Mouse (Mus musculus): ENCODE data around the gene Rpl24. TPM values are rescaled to one million over a fixed set of nuclear protein-coding genes. Genes with fewer than 3 reads are reported as not detected.

Gene Rpl24
- polyA plus RNA-seq, 1 experiment from 2014 or later, result 436 TPM

Other genes starting within 250 kb of the Rpl24 start
- gene Nfkbiz, start 127.4 kb upstream of the Rpl24 start, polyA plus RNA-seq (2015; fragmentation: Nextera tagmentation; extraction: Ambion mirVana), result 1.1 and 1.3 TPM in 2 replicates
- gene Nxpe3, start 71.0 kb upstream of the Rpl24 start, polyA plus RNA-seq (2015; fragmentation: Nextera tagmentation; extraction: Ambion mirVana), result 1.8 and 2.0 TPM in 2 replicates
- 12.1 and 12.2 TPM in 2 replicates for gene Cep97, start 31.4 kb upstream of the Rpl24 start, polyA plus RNA-seq (2015; fragmentation: Nextera tagmentation; extraction: Ambion mirVana)
- 24.6 and 25.4 TPM in 2 replicates for gene Zbtb11, start 7.6 kb downstream of the Rpl24 start, polyA plus RNA-seq (2015; fragmentation: Nextera tagmentation; extraction: Ambion mirVana)
- gene Pcnp, start 63.5 kb downstream of the Rpl24 start, polyA plus RNA-seq (2015; fragmentation: Nextera tagmentation; extraction: Ambion mirVana), result 216 and 227 TPM in 2 replicates
- gene Trmt10c, start 71.5 kb downstream of the Rpl24 start, polyA plus RNA-seq (2015; fragmentation: Nextera tagmentation; extraction: Ambion mirVana), result 18.4 and 20.1 TPM in 2 replicates
- 55.4 and 63.5 TPM in 2 replicates for gene Senp7, start 82.1 kb downstream of the Rpl24 start, polyA plus RNA-seq (2015; fragmentation: Nextera tagmentation; extraction: Ambion mirVana)
- gene Impg2, start 238.0 kb downstream of the Rpl24 start, polyA plus RNA-seq (2015; fragmentation: Nextera tagmentation; extraction: Ambion mirVana), result 0.11 and 0.16 TPM in 2 replicates